Mouse (Mus musculus) midbrain, embryonic 10.5 days (tissue): ENCODE measurements around the gene Kif9. TPM values are rescaled to one million over a fixed set of nuclear protein-coding genes. Genes with fewer than 3 reads are reported as not detected.

ENCODE experiments used
- DNase-seq: peaks from one replicate; pipeline ENCODE4 v3.0.0-alpha.2; 2017; ENCODE audit warnings: low spot score
- H3K27ac ChIP-seq: fragments of 300-500 bp; sonication (generic); replicated peaks from 2 replicates; pipeline ENCODE4 v1.5.1; 2016; ENCODE audit warnings: mild to moderate bottlenecking
- H3K27me3 ChIP-seq: fragments of 300-500 bp; sonication (generic); 2 replicates; pipeline ENCODE4 v1.6.1; 2016; ENCODE audit warnings: low read depth, mild to moderate bottlenecking; ENCODE audit not compliant: poor library complexity, severe bottlenecking
- H3K36me3 ChIP-seq: fragments of 300-500 bp; sonication (generic); 2 replicates; pipeline ENCODE4 v1.6.1; 2016; ENCODE audit warnings: mild to moderate bottlenecking, moderate library complexity
- H3K4me1 ChIP-seq: fragments of 300-500 bp; sonication (generic); 2 replicates; pipeline ENCODE4 v1.6.1; 2016
- H3K4me3 ChIP-seq: fragments of 300-500 bp; sonication (generic); 2 replicates; pipeline ENCODE4 v1.5.1; 2016; ENCODE audit warnings: mild to moderate bottlenecking, moderate library complexity
- H3K9me3 ChIP-seq: fragments of 300-500 bp; sonication (generic); replicated peaks from 2 replicates; pipeline ENCODE4 v1.6.1; 2016; ENCODE audit warnings: mild to moderate bottlenecking
- WGBS: fragments of 180-500 bp; shearing (Covaris S2); methylation state at CpG from one replicate; pipeline ENCODE4 v1.1.7; 2016; 5-methylcytosine and 5-hydroxymethylcytosine counted together
- polyA plus RNA-seq: library from polyadenylated mRNA; unstranded; fragments of >200 nt; fragmentation: Nextera tagmentation; extraction: Ambion mirVana; gene quantifications from 2 replicates; pipeline ENCODE4 v1.2.1, GENCODE M21; 2016

Kif9 gene
- polyA plus RNA-seq, 1 experiment from 2014 or later, result 1.3 TPM

DNA sequence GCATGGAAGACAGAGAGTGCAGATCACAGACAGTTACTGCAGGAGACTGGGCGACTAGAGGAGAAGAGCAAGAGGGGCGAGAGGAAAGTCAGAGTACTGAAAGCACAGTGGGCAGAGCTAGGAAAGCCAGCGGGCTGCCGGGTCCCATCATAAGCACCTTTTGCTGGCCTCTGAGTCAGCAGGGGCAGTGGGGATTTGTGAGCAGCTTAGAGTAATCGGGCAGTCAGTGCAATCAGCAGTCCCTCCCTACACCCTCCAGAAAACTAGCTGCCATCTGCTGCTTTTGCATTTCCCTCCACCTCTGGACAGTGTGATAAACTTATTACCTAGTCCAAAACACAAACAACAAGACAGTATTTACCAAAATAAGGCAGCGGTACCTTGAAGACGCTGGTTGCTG lies 14.4 kb upstream of the Kif9 start:
- Histone ChIP-seq H3K36me3 (peaks cover 13% of the 10 kb centered on the region), H3K4me1 (no peaks in the 10 kb centered on the region), H3K4me3 (no peak overlapping the region), H3K9me3 (no peaks in the 10 kb centered on the region), H3K27ac (no peak overlapping the region), H3K27me3 (no peaks in the 10 kb centered on the region; the same call in 1 of the 2 replicates)
- 83% methylated on average over 7 of the region's 7 CpGs for WGBS
- no peak for DNase-seq

DNA sequence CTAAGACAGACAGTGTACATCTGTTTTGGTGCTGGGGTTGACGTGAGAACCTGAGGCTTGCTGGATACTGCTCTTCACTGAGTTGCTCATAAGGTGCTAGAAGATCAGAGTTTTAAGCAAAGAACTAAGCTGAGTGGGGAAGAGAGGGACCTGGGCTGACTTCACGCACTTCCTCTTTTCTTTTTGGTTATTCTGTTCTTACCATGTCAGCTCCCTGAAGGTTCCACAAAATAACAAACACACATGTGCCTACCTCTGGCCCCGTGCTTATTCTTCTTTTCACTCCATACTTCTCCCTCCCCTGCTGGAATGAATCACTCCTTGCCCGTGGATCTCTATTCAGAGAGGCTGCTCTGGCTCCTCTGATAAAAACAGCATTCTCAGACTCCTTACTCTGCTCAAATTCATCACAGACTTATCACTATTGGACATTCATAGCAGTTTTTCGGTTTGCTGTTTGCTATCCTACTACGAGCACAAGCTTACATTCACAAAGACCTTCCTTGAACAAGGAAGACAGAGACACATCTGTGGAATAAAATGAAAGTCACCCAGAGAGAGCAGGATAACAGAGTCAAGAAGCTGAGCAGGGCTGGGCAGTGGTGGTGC lies 12.7 kb upstream of the Kif9 start:
- no peak for DNase-seq
- Histone ChIP-seq H3K9me3 (no peaks in the 10 kb centered on the region), H3K4me1 (no peaks in the 10 kb centered on the region), H3K27me3 (no peaks in the 10 kb centered on the region), H3K36me3 (peaks cover 16% of the 10 kb centered on the region; the same call in 1 of the 2 replicates), H3K27ac (no peak overlapping the region), H3K4me3 (no peak overlapping the region)
- WGBS, result 93% methylated on average over 6 of the region's 6 CpGs

DNA sequence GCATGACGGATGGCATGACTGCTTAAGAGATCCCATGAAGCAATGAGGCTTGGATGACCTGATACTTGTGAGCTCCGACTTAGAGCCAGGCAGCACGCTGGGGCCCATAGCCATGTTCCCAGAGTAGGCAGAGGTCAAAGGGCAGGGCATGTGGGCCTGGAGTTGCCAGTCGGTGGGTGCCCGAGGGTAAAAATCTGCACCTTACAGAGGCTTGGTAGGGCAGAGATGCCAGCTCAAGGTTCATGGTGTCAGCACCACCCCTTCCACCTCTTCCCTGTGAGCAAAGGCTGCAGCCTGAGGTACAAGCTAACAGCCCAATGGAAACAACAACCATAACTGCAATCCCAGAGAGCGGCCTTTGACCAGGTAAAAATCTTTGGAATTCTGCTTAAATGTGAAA lies 11.4 kb upstream of the Kif9 start:
- no peak overlapping the region for H3K4me3 ChIP-seq
- no peak overlapping the region for H3K27ac ChIP-seq
- no peaks in the 10 kb centered on the region for H3K27me3 ChIP-seq
- H3K36me3 ChIP-seq, result peaks cover 16% of the 10 kb centered on the region; the same call in 1 of the 2 replicates
- H3K4me1 ChIP-seq, result no peaks in the 10 kb centered on the region
- no peak for DNase-seq
- H3K9me3 ChIP-seq, result no peaks in the 10 kb centered on the region
- 97% methylated on average over 6 of the region's 6 CpGs for WGBS

DNA sequence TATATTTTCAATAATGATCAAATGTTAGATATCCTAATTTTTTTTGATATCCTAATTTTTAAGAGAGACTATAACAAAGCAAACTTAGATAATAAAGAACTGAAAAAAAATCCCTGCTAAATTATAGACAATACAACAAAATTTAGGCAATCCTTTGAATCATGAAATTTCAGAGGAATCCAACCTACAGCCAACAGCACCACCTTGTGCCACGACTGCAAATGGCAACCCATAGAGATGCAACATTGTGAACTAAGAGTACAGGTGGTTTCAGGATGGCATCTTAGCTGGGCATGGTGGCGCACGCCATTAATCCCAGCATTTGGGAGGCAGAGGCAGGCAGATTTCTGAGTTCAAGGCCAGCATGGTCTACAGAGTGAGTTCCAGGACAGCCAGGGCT lies 10.6 kb upstream of the Kif9 start:
- WGBS, result 85% methylated on average over 3 of the region's 3 CpGs
- no peaks in the 10 kb centered on the region for H3K9me3 ChIP-seq
- H3K27ac ChIP-seq, result no peak overlapping the region
- H3K36me3 ChIP-seq, result peaks cover 16% of the 10 kb centered on the region; the same call in 1 of the 2 replicates
- H3K27me3 ChIP-seq, result no peaks in the 10 kb centered on the region
- no peak for DNase-seq
- no peaks in the 10 kb centered on the region for H3K4me1 ChIP-seq
- H3K4me3 ChIP-seq, result no peak overlapping the region

DNA sequence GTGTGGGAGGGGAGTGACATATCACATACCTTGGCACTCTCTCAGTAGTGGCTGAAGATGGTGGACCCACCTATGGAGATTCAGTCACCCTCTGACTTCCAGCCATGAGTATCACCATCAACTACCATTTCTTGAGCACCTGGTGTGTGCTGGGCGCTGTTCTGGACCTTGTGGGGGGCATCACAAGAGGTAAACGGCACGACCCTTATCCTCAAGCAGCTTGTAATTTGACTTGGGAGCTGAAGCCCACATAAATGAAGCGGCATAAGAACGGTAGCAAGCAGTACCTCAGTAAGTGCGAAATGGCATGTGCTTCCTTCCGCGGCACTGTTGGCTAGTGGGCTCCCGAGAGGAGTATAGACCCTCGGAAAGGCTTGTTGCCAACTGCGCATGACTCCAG lies 1.2 kb downstream of the Kif9 start:
- Histone ChIP-seq H3K9me3 (no peaks in the 10 kb centered on the region), H3K4me1 (peaks cover 16% of the 10 kb centered on the region), H3K27ac (no peak overlapping the region), H3K27me3 (peaks cover 13% of the 10 kb centered on the region), H3K4me3 (no peak overlapping the region), H3K36me3 (no peaks in the 10 kb centered on the region)
- WGBS, result 60% methylated on average over 11 of the region's 11 CpGs
- DNase-seq, result no peak

DNA sequence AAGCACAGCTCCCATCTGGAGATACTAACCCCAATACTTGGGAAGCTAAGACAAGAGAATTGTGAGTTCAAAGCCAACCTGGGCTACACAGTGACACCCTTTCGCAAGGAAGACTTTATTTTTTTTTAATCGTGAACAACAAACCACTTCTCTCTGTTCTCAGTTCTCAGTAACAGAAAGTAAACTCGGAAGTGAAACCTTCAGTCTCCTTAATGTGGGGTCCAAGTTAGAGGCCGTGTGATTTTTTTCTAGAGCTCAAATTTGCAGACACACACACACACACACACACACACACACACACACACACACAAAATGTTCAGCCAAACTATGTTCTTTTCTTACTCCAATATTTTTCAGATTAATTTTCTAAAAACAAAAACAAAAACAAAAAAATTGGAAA lies 1.9 kb downstream of the Kif9 start:
- peaks cover 16% of the 10 kb centered on the region for H3K4me1 ChIP-seq
- 79% methylated on average over 4 of the region's 4 CpGs for WGBS
- peaks cover 13% of the 10 kb centered on the region for H3K27me3 ChIP-seq
- H3K9me3 ChIP-seq, result no peaks in the 10 kb centered on the region
- H3K27ac ChIP-seq, result no peak overlapping the region
- H3K36me3 ChIP-seq, result no peaks in the 10 kb centered on the region
- no peak for DNase-seq
- no peak overlapping the region for H3K4me3 ChIP-seq

DNA sequence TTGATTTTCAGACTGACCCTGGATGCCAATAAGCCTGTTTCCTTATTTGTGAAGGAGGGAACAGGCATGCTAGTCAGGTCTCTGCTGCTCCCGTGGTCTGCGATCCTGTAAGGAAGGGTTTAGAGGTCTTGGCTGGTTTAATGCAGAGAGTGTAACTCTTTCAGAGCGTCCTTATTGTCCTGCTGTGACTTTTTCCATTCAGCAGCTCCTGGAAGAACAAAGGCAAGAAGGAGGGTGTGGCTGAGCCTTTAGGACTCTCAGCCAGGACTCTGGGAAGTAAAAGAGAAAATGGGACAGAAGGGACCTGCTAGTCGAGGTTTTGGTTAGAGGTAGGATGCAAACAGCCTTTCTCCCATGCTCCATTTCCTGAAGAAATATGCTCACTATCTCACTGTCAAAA lies 12.1 kb downstream of the Kif9 start:
- Histone ChIP-seq H3K27me3 (no peaks in the 10 kb centered on the region), H3K27ac (no peak overlapping the region), H3K36me3 (no peaks in the 10 kb centered on the region), H3K9me3 (peaks cover 9% of the 10 kb centered on the region; the same call in 1 of the 2 replicates), H3K4me1 (0 out of 2 replicates have a peak, but pooled peaks cover 4% of the 10 kb centered on the region), H3K4me3 (no peak overlapping the region)
- no peak for DNase-seq
- 28% methylated on average over 4 of the region's 4 CpGs for WGBS

DNA sequence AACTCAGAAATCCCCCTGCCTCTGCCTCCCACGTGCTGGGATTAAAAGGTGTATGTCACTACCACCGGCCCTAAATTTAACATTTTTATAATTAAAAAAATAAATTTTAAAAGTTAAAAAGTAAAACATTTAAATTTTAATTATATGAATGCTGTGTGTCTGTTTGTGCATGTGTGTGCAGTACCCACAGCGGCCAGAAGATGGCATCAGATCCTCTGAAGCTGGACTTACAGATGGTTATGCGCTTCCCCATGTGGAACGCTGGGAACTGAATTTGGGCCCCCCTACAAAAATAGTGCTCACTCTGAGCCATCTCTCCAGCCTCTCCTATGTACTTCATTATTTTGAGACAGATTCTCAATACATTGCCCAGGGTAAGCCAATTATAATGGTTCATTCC lies 14.2 kb downstream of the Kif9 start:
- 71% methylated on average over 5 of the region's 5 CpGs for WGBS
- peaks cover 9% of the 10 kb centered on the region; the same call in 1 of the 2 replicates for H3K9me3 ChIP-seq

DNA sequence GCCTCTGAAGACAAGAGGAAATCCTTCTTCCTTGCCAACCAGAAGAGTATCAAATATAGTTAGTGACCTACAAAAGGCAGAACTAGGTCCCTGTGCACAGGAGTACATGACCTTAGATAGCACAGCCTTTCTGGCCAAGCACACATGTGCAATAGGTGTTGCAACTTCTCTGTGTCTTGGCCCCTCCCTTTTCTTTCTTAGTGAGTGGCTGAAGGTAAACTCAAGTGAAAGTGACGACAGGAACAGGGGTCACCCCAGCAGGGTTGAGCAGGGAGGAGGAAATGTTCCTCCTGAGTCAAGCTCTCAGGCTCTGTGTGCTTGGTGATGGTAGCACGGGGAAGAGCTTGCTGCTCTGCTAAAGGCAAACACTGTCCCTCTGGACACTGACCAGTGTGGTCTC lies 49.0 kb downstream of the Kif9 start:
- H3K27ac ChIP-seq, result no peak overlapping the region
- 68% methylated on average over 2 of the region's 2 CpGs for WGBS
- H3K9me3 ChIP-seq, result no peaks in the 10 kb centered on the region
- DNase-seq, result no peak
- H3K27me3 ChIP-seq, result no peaks in the 10 kb centered on the region
- H3K36me3 ChIP-seq, result no peaks in the 10 kb centered on the region
- H3K4me3 ChIP-seq, result no peak overlapping the region
- H3K4me1 ChIP-seq, result peaks cover 3% of the 10 kb centered on the region; the same call in 1 of the 2 replicates

More for the DNA sequence above, 14.2 kb downstream of the Kif9 start:
- Histone ChIP-seq H3K27me3 (no peaks in the 10 kb centered on the region), H3K4me3 (no peak overlapping the region), H3K4me1 (0 out of 2 replicates have a peak, but pooled peaks cover 4% of the 10 kb centered on the region), H3K27ac (no peak overlapping the region), H3K36me3 (no peaks in the 10 kb centered on the region)
- DNase-seq, result no peak

DNA sequence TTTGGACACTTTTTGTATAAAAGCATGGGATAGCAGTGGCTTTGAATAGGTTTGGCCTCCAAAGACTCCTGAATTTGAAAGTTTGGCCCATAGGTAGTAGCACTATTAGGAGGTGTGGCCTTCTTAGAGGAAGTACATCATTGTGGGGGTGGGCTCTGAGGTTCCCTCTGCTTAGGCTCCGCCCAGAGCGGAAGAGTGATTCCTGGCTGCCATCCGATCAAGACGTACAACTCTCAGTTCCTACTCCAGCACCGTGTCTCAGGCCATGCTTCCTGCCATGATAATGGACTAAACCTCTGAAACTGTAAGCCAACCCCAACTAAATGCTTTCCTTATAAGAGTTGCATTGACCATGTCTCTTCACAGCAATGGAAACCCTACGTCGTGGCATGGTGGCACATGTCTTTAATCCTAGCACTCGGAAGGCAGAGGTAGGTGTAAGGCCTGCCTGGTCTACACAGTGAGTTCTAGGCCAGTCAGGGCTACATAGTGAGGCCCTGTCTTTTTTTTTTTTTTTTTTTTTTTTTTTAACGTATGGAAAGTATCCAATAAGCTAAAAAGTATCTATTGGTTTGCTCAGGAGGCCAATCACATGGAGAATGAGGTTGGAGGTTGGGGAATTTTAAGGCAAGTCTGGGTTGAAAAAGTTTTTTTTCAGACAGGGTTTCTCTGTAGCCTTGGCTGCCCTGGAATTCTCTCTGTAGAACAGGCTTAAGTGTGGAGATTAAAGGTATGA lies 52.4 kb downstream of the Kif9 start:
- peak overlapping the region; percentile 40 for H3K4me3 ChIP-seq
- DNase-seq, result peak; percentile 21
- WGBS, result 35% methylated on average over 9 of the region's 9 CpGs
- H3K27ac ChIP-seq, result no peak overlapping the region
- H3K4me1 ChIP-seq, result peaks cover 17% of the 10 kb centered on the region
- no peaks in the 10 kb centered on the region for H3K9me3 ChIP-seq
- H3K27me3 ChIP-seq, result no peaks in the 10 kb centered on the region
- no peaks in the 10 kb centered on the region for H3K36me3 ChIP-seq

DNA sequence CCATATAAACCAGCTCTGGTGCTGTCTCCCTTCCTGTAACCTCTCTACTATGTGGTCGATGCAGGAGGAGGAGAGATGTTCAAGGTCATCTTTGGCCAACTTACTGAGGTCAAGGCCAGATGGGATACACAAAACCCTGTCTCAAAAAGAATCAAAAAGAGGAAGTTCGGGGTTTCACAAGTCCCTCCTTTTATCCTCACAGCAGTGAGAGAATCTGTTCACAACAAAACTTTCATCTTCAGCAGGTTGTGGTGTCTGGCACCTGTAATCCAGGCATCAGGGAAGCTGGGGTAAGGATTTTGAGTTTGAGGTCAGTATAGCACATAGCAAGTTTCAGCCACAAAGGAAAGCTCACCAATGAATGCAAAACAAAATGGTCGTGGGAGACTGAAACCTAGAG lies 53.9 kb downstream of the Kif9 start:
- WGBS, result 73% methylated on average over 3 of the region's 3 CpGs
- Histone ChIP-seq H3K9me3 (no peaks in the 10 kb centered on the region), H3K36me3 (peaks cover 2% of the 10 kb centered on the region), H3K27me3 (no peaks in the 10 kb centered on the region), H3K27ac (no peak overlapping the region), H3K4me1 (peaks cover 32% of the 10 kb centered on the region), H3K4me3 (0 out of 2 replicates have a peak overlapping the region, but pooled peaks have one; percentile 78)
- DNase-seq, result no peak

DNA sequence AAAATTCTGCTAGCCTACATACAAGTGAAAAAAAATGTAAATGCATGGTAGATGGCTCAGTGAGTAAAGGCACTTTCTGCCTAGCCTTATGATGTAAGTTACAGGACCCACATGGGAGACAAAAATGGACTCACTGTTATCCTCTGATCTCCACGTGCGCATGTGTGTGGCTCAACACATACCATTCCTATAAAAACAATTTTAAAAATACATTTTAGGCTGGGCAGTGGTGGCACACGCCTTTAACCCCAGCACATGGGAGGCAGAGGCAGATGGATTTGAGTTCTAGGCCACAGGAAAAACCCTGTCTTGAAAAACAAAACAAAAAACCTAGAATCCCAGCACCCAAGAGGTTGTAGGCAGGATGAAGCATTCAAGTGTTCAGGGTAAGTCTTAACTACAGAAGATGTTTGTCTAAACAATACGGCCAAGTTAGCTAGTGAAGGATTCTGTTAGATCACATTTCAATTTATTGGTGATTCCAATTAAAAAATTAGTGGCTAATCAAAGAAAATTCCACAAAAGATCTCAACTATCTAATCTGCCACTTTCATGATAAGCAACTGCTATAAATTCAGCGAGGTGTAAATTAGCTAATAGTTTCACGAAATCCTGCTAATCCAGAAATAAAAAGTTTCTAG lies 54.5 kb downstream of the Kif9 start:
- no peak for DNase-seq
- Histone ChIP-seq H3K27me3 (no peaks in the 10 kb centered on the region), H3K27ac (peak overlapping the region; percentile 98), H3K4me3 (peak overlapping the region; percentile 78), H3K4me1 (peaks cover 32% of the 10 kb centered on the region), H3K9me3 (no peaks in the 10 kb centered on the region), H3K36me3 (peaks cover 8% of the 10 kb centered on the region)
- 33% methylated on average over 6 of the region's 6 CpGs for WGBS
